Comparison of ENCODE assay signal across 13 mouse cellular contexts in genomic region chr7:120190150-120190665, GRCm38 (mm10). TPM values are rescaled to one million over a fixed set of nuclear protein-coding genes. Genes with fewer than 3 reads are reported as not detected.
DNase-seq lines count a peak whose midpoint lies in the region; ATAC-seq lines count a peak whose summit lies in the region.
"Had no signal": no experiment of that assay in that cellular context is flagged by ENCODE, and none has a peak within 500 bp of the region (broad histone marks: within the 10 kb centered on the region; RNA-seq: fewer than 3 reads in every experiment).

No protein-coding gene starts in this region.

- peak; percentile 65; the same call in 1 of the 2 replicates for ATAC-seq in forebrain, embryonic 16.5 days
- no peak; the same call in 1 of the 2 replicates for ATAC-seq in forebrain, embryonic 15.5 days (replicated peaks)
- ATAC-seq in lung, embryonic 16.5 days (ENCODE audit: low read depth) = peak; percentile 31; the same call in 1 of the 2 replicates
- no peak for ATAC-seq in megakaryocyte-erythroid progenitor cell, adult 5-6 weeks (replicated peaks; ENCODE audit: low FRiP score, low TSS enrichment, poor library complexity, severe bottlenecking)

- 52% methylated on average over 8 of the region's 8 CpGs for WGBS in forebrain, embryonic 16.5 days
- 64% methylated on average over 8 of the region's 8 CpGs for WGBS in forebrain, embryonic 15.5 days
- WGBS in lung, embryonic 16.5 days = 32% methylated on average over 8 of the region's 8 CpGs

- no peaks in the 10 kb centered on the region for H3K9me3 ChIP-seq in forebrain, embryonic 16.5 days (ENCODE audit: control insufficient read depth, low read length)
- no peaks in the 10 kb centered on the region for H3K9me3 ChIP-seq in forebrain, embryonic 15.5 days
- no peaks in the 10 kb centered on the region for H3K9me3 ChIP-seq in lung, embryonic 16.5 days (ENCODE audit: control insufficient read depth, low read length)
- H3K9me3 ChIP-seq: neural tube, embryonic 12.5 days had no signal

- DNase-seq in lung, postnatal 14 days = no peak
- peak; percentile 76 for DNase-seq in kidney, postnatal 10 days
- DNase-seq in gastrocnemius, adult 18-20 months (ENCODE audit: low spot score) = no peak
- no peak for DNase-seq in layer of hippocampus, adult 8-10 months (ENCODE audit: low spot score in 2 of 2)

- no peaks in the 10 kb centered on the region for H3K36me3 ChIP-seq in forebrain, embryonic 16.5 days (ENCODE audit: control insufficient read depth, insufficient read depth)
- H3K36me3 ChIP-seq in forebrain, embryonic 15.5 days = no peaks in the 10 kb centered on the region
- H3K36me3 ChIP-seq in lung, embryonic 16.5 days (ENCODE audit: control insufficient read depth, insufficient read depth, low read length) = no peaks in the 10 kb centered on the region
- H3K36me3 ChIP-seq: neural tube, embryonic 12.5 days had no signal

- no peak overlapping the region for H3K4me2 ChIP-seq in forebrain, embryonic 16.5 days (ENCODE audit: low read length)
- no peak overlapping the region for H3K4me2 ChIP-seq in forebrain, embryonic 15.5 days (replicated peaks)
- no peak overlapping the region for H3K4me2 ChIP-seq in lung, embryonic 16.5 days (ENCODE audit: low read depth, low read length)
- H3K4me2 ChIP-seq: neural tube, embryonic 12.5 days had no signal

- H3K4me3 ChIP-seq in forebrain, embryonic 16.5 days (replicated peaks; ENCODE audit: low read length) = no peak overlapping the region
- H3K4me3 ChIP-seq in forebrain, embryonic 15.5 days = no peak overlapping the region
- H3K4me3 ChIP-seq in lung, embryonic 16.5 days (ENCODE audit: low read length) = no peak overlapping the region
- H3K4me3 ChIP-seq: neural tube, embryonic 12.5 days had no signal

- H3K9ac ChIP-seq in forebrain, embryonic 16.5 days (replicated peaks; ENCODE audit: low read depth, low read length) = no peak overlapping the region
- no peak overlapping the region for H3K9ac ChIP-seq in forebrain, embryonic 15.5 days (replicated peaks)
- H3K9ac ChIP-seq in lung, embryonic 16.5 days (ENCODE audit: low read length) = no peak overlapping the region
- H3K9ac ChIP-seq: neural tube, embryonic 12.5 days had no signal

- peak overlapping the region; percentile 8; the same call in 1 of the 2 replicates for H3K27ac ChIP-seq in forebrain, embryonic 16.5 days (ENCODE audit: low read length)
- no peak overlapping the region for H3K27ac ChIP-seq in forebrain, embryonic 15.5 days (replicated peaks)
- H3K27ac ChIP-seq in lung, embryonic 16.5 days (ENCODE audit: low read length) = no peak overlapping the region
- H3K27ac ChIP-seq: macrophage; neural tube, embryonic 12.5 days had no signal

- H3K4me1 ChIP-seq in forebrain, embryonic 16.5 days (replicated peaks; ENCODE audit: control insufficient read depth, insufficient read depth, low read length) = peaks cover 9% of the 10 kb centered on the region
- H3K4me1 ChIP-seq in forebrain, embryonic 15.5 days = peaks cover 7% of the 10 kb centered on the region; the same call in 1 of the 2 replicates
- peaks cover 3% of the 10 kb centered on the region for H3K4me1 ChIP-seq in lung, embryonic 16.5 days (replicated peaks; ENCODE audit: control insufficient read depth, insufficient read depth, low read length)
- H3K4me1 ChIP-seq: neural tube, embryonic 12.5 days had no signal

- no peaks in the 10 kb centered on the region for H3K27me3 ChIP-seq in forebrain, embryonic 16.5 days (replicated peaks; ENCODE audit: control insufficient read depth, insufficient read depth, low read length)
- H3K27me3 ChIP-seq in forebrain, embryonic 15.5 days = no peaks in the 10 kb centered on the region
- no peaks in the 10 kb centered on the region for H3K27me3 ChIP-seq in lung, embryonic 16.5 days (ENCODE audit: control insufficient read depth, insufficient read depth, low read depth, low read length)
- H3K27me3 ChIP-seq: neural tube, embryonic 12.5 days had no signal

RNA-seq across cellular contexts. Expression of gene Crym, which starts 11.7 kb away (rescaled TPM):
- 43.4 and 55.3 TPM in 2 replicates for polyA plus RNA-seq in forebrain, embryonic 16.5 days (2015; fragmentation: Nextera tagmentation; extraction: Ambion mirVana)
- polyA plus RNA-seq in forebrain, embryonic 15.5 days (2015; fragmentation: Nextera tagmentation; extraction: Ambion mirVana) = 44.5 and 44.6 TPM in 2 replicates
- 3.1 and 3.5 TPM in 2 replicates for polyA plus RNA-seq in lung, embryonic 16.5 days (2015; fragmentation: Nextera tagmentation; extraction: Ambion mirVana)
- not detected in 2 replicates for total RNA-seq in megakaryocyte-erythroid progenitor cell, adult 5-6 weeks (2014; fragmentation: Nextera tagmentation)
- not detected in 2 replicates for total RNA-seq in megakaryocyte-erythroid progenitor cell, adult 5-6 weeks (2017)
- 1 to 10 TPM; 3.2 to 3.6 TPM for total RNA-seq in gastrocnemius, adult 18-20 months (2021)
- 100 to 1,000 TPM; 228 to 257 (median 245) TPM for total RNA-seq in layer of hippocampus, adult 8-10 months (2022)
- polyA plus RNA-seq: C2C12, macrophage had no signal

RNA-seq across cellular contexts. Expression of gene Abca14, which starts 13.6 kb away (rescaled TPM):
- polyA plus RNA-seq in forebrain, embryonic 16.5 days (2015; fragmentation: Nextera tagmentation; extraction: Ambion mirVana) = not detected in 2 replicates
- 0.03 TPM in 1 of 2 replicates, not detected in the other for polyA plus RNA-seq in forebrain, embryonic 15.5 days (2015; fragmentation: Nextera tagmentation; extraction: Ambion mirVana)
- polyA plus RNA-seq in lung, embryonic 16.5 days (2015; fragmentation: Nextera tagmentation; extraction: Ambion mirVana) = not detected in 2 replicates
- not detected in 2 replicates for total RNA-seq in megakaryocyte-erythroid progenitor cell, adult 5-6 weeks (2014; fragmentation: Nextera tagmentation)
- total RNA-seq in megakaryocyte-erythroid progenitor cell, adult 5-6 weeks (2017) = not detected in 2 replicates
- total RNA-seq in gastrocnemius, adult 18-20 months (2021) = not detected
- not detected for total RNA-seq in layer of hippocampus, adult 8-10 months (2022)
- total RNA-seq: layer of hippocampus, postnatal 10 days had no signal
- polyA plus RNA-seq: C2C12; macrophage; neural tube, embryonic 12.5 days; spleen, adult 2 months had no signal

RNA-seq across cellular contexts. Expression of gene Anks4b, which starts 16.6 kb away (rescaled TPM):
- not detected in 2 replicates for polyA plus RNA-seq in forebrain, embryonic 16.5 days (2015; fragmentation: Nextera tagmentation; extraction: Ambion mirVana)
- polyA plus RNA-seq in forebrain, embryonic 15.5 days (2015; fragmentation: Nextera tagmentation; extraction: Ambion mirVana) = 0.05 TPM in 1 of 2 replicates, not detected in the other
- polyA plus RNA-seq in lung, embryonic 16.5 days (2015; fragmentation: Nextera tagmentation; extraction: Ambion mirVana) = not detected in 2 replicates
- not detected in 2 replicates for total RNA-seq in megakaryocyte-erythroid progenitor cell, adult 5-6 weeks (2014; fragmentation: Nextera tagmentation)
- not detected in 2 replicates for total RNA-seq in megakaryocyte-erythroid progenitor cell, adult 5-6 weeks (2017)
- under 1 TPM; 0.09 to 0.11 TPM for total RNA-seq in gastrocnemius, adult 18-20 months (2021)
- under 1 TPM; 0.22 to 0.45 (median 0.34) TPM for total RNA-seq in layer of hippocampus, adult 8-10 months (2022)
- polyA plus RNA-seq: C2C12; macrophage; spleen, adult 2 months had no signal

RNA-seq across cellular contexts. Expression of gene Zp2, which starts 45.1 kb away (rescaled TPM):
- not detected in 2 replicates for polyA plus RNA-seq in forebrain, embryonic 16.5 days (2015; fragmentation: Nextera tagmentation; extraction: Ambion mirVana)
- not detected in 2 replicates for polyA plus RNA-seq in forebrain, embryonic 15.5 days (2015; fragmentation: Nextera tagmentation; extraction: Ambion mirVana)
- not detected in 2 replicates for polyA plus RNA-seq in lung, embryonic 16.5 days (2015; fragmentation: Nextera tagmentation; extraction: Ambion mirVana)
- not detected in 2 replicates for total RNA-seq in megakaryocyte-erythroid progenitor cell, adult 5-6 weeks (2014; fragmentation: Nextera tagmentation)
- total RNA-seq in megakaryocyte-erythroid progenitor cell, adult 5-6 weeks (2017) = not detected in 2 replicates
- total RNA-seq in gastrocnemius, adult 18-20 months (2021) = under 1 TPM; 0.09 to 0.43 TPM
- under 1 TPM in 2 of 4 experiments, not detected in 2; 0.39 to 0.49 TPM for total RNA-seq in layer of hippocampus, adult 8-10 months (2022)
- polyA plus RNA-seq: C2C12; macrophage; neural tube, embryonic 12.5 days; spleen, adult 2 months had no signal

Comparison
In these comparisons a context has a peak if more than half of its experiments do, and no peak if none do; other contexts are left out.
1. ATAC-seq: peak in forebrain, embryonic 16.5 days (single experiment) and lung, embryonic 16.5 days (single experiment); none in forebrain, embryonic 15.5 days (single experiment) and megakaryocyte-erythroid progenitor cell, adult 5-6 weeks (single experiment).
2. RNA of gene Crym, which starts 11.7 kb away (total RNA-seq): 228 to 257 TPM in layer of hippocampus, adult 8-10 months; 3.2 to 3.6 TPM in gastrocnemius, adult 18-20 months and not detected in megakaryocyte-erythroid progenitor cell, adult 5-6 weeks; every median in the first group is over 10 times any median in the second.